8 mouse cellular contexts compared by ENCODE assay signal in the genomic region with DNA sequence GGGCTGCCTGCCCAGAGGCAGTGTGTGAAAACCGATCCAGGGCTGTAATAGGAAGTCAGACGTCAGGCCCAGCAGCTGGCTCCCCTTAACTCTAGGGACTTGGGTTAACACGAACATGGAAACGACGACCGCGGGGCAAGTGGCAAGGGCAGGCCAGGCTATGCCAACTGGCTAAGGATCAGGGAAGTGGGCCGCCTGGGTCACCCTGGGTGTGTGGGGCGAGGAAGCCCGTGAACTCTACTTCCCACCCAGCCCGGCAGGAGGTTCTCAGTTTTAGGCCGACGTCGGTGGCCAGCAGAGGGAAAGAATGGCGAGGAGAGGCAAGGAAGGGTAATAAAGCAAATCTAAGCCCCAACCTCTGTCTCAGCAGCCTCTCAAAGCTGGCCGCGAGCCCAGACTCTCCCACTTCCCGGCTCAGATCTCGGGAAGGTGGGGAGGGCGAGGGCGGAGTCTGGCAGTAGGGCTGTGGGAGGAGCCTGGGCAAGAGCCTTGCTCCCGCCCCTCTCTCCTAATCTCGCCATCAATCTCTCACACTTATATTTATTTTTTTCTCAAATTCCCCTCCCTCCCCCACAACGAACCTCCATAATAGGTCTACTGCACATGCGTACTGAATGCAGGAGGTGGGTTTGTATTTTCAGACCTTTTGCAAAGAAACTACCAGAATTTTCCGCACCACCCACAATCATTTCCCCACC. TPM values are rescaled to one million over a fixed set of nuclear protein-coding genes. Genes with fewer than 3 reads are reported as not detected.
DNase-seq lines count a peak whose midpoint lies in the region; ATAC-seq and TF ChIP-seq lines count a peak whose summit lies in the region.

No protein-coding gene starts in this region.

- peak; percentile 88 for DNase-seq in G1E (ENCODE audit: low spot score)
- DNase-seq in cerebellum, adult 9-10 months: peak; percentile 84
- DNase-seq in hindbrain, embryonic 10.5 days (ENCODE audit: low spot score): peak; percentile 87
- peak; percentile 97 for DNase-seq in layer of hippocampus, adult 9-11 months
- peak; percentile 100 for DNase-seq in lung, postnatal 0 days (ENCODE audit: low spot score)
- DNase-seq in ovary, postnatal 14 days (ENCODE audit: low spot score): peak; percentile 95
- peak; percentile 89 for DNase-seq in thymus, postnatal 14 days

- peaks cover 48% of the 10 kb centered on the region for H3K4me1 ChIP-seq in G1E (ENCODE audit: insufficient read depth, low read depth, low read length)
- peaks cover 81% of the 10 kb centered on the region for H3K4me1 ChIP-seq in hindbrain, embryonic 10.5 days (replicated peaks)
- H3K4me1 ChIP-seq in lung, postnatal 0 days (ENCODE audit: insufficient read depth, low read depth, low read length): peaks cover 24% of the 10 kb centered on the region

- no peak for TF ChIP-seq CTCF in G1E (IDR thresholded peaks at IDR 0.05; ENCODE audit: low read depth, low read length)
- TF ChIP-seq CTCF in lung, postnatal 0 days (IDR thresholded peaks at IDR 0.05): peak; percentile 18; the same call in 1 of the 2 replicates

- peak overlapping the region; percentile 100 for H3K27ac ChIP-seq in hindbrain, embryonic 10.5 days
- H3K27ac ChIP-seq in lung, postnatal 0 days (ENCODE audit: low read length): peak overlapping the region; percentile 100

- peak; percentile 80 for ATAC-seq in G1E (ENCODE audit: extremely low read depth, insufficient number of reproducible peaks, low FRiP score, poor library complexity, severe bottlenecking)
- ATAC-seq in frontal cortex, adult (ENCODE audit: low TSS enrichment): peak; percentile 68
- peak; percentile 81 for ATAC-seq in lung, postnatal 0 days

- no peaks in the 10 kb centered on the region for H3K27me3 ChIP-seq in G1E (ENCODE audit: insufficient read depth, low read length)
- H3K27me3 ChIP-seq in hindbrain, embryonic 10.5 days (ENCODE audit: insufficient read depth, poor library complexity, severe bottlenecking): no peaks in the 10 kb centered on the region
- H3K27me3 ChIP-seq in lung, postnatal 0 days (replicated peaks; ENCODE audit: insufficient read depth, low read length): no peaks in the 10 kb centered on the region

- peak overlapping the region; percentile 77 for H3K4me2 ChIP-seq in lung, postnatal 0 days (replicated peaks; ENCODE audit: low read depth, low read length)

- WGBS in hindbrain, embryonic 10.5 days: 1% methylated on average over 26 of the region's 26 CpGs
- under 1% methylated on average over 25 of the region's 26 CpGs for WGBS in lung, postnatal 0 days

- peak overlapping the region; percentile 26; the same call in 1 of the 2 replicates for H3K9ac ChIP-seq in lung, postnatal 0 days (replicated peaks; ENCODE audit: low read depth)

- no peaks in the 10 kb centered on the region for H3K9me3 ChIP-seq in G1E (replicated peaks)
- no peaks in the 10 kb centered on the region for H3K9me3 ChIP-seq in hindbrain, embryonic 10.5 days
- H3K9me3 ChIP-seq in lung, postnatal 0 days (ENCODE audit: low read length): no peaks in the 10 kb centered on the region

- H3K36me3 ChIP-seq in G1E (replicated peaks): peaks cover 49% of the 10 kb centered on the region
- H3K36me3 ChIP-seq in hindbrain, embryonic 10.5 days: peaks cover 32% of the 10 kb centered on the region
- H3K36me3 ChIP-seq in lung, postnatal 0 days (ENCODE audit: insufficient read depth, low read length): 0 out of 2 replicates have a peak, but pooled peaks cover 11% of the 10 kb centered on the region

- TF ChIP-seq EP300 in lung, postnatal 0 days (IDR thresholded peaks at IDR 0.05): no peak; the same call in 1 of the 2 replicates

- peak overlapping the region; percentile 70 for H3K4me3 ChIP-seq in G1E (ENCODE audit: low read depth, low read length)
- peak overlapping the region; percentile 89 for H3K4me3 ChIP-seq in hindbrain, embryonic 10.5 days
- peak overlapping the region; percentile 98 for H3K4me3 ChIP-seq in lung, postnatal 0 days (ENCODE audit: low read depth, low read length)

RNA-seq across cellular contexts. Expression of gene Chd3, which starts 2.9 kb away (rescaled TPM):
- total RNA-seq in G1E (2014; fragmentation: Nextera tagmentation) (120 TPM in 2 replicates), G1E (2017) (55.6 and 71.0 TPM in 2 replicates)
- 183 and 212 TPM in 2 replicates for polyA plus RNA-seq in G1E (2012)
- 45.1 and 46.9 TPM in 2 replicates for polyA plus RNA-seq in hindbrain, embryonic 10.5 days (2016; fragmentation: Nextera tagmentation; extraction: Ambion mirVana)
- polyA plus RNA-seq in lung, postnatal 0 days (2015; fragmentation: Nextera tagmentation; extraction: Ambion mirVana): 29.9 and 38.4 TPM in 2 replicates

RNA-seq across cellular contexts. Expression of gene Rnf227, which starts 26.0 kb away (rescaled TPM):
- not detected in 2 replicates for total RNA-seq in G1E (2014; fragmentation: Nextera tagmentation)
- 0.06 and 0.11 TPM in 2 replicates for total RNA-seq in G1E (2017)
- not detected in 2 replicates for polyA plus RNA-seq in G1E (2012)
- polyA plus RNA-seq in hindbrain, embryonic 10.5 days (2016; fragmentation: Nextera tagmentation; extraction: Ambion mirVana): 18.0 and 19.9 TPM in 2 replicates
- 5.7 and 6.6 TPM in 2 replicates for polyA plus RNA-seq in lung, postnatal 0 days (2015; fragmentation: Nextera tagmentation; extraction: Ambion mirVana)

RNA-seq across cellular contexts. Expression of gene Naa38, which starts 29.0 kb away (rescaled TPM):
- total RNA-seq in G1E (2014; fragmentation: Nextera tagmentation) (96.2 and 98.4 TPM in 2 replicates), G1E (2017) (171 and 204 TPM in 2 replicates)
- polyA plus RNA-seq in G1E (2012): 104 and 107 TPM in 2 replicates
- polyA plus RNA-seq in hindbrain, embryonic 10.5 days (2016; fragmentation: Nextera tagmentation; extraction: Ambion mirVana): 148 and 159 TPM in 2 replicates
- 126 and 142 TPM in 2 replicates for polyA plus RNA-seq in lung, postnatal 0 days (2015; fragmentation: Nextera tagmentation; extraction: Ambion mirVana)

RNA-seq across cellular contexts. Expression of gene Cyb5d1, which starts 29.1 kb away (rescaled TPM):
- total RNA-seq in G1E (2014; fragmentation: Nextera tagmentation): 24.0 and 26.0 TPM in 2 replicates
- total RNA-seq in G1E (2017): 36.0 and 41.5 TPM in 2 replicates
- polyA plus RNA-seq in G1E (2012): 3.5 and 9.1 TPM in 2 replicates
- polyA plus RNA-seq in hindbrain, embryonic 10.5 days (2016; fragmentation: Nextera tagmentation; extraction: Ambion mirVana): 47.2 and 51.7 TPM in 2 replicates
- polyA plus RNA-seq in lung, postnatal 0 days (2015; fragmentation: Nextera tagmentation; extraction: Ambion mirVana): 16.3 and 16.5 TPM in 2 replicates

RNA-seq across cellular contexts. Expression of gene Tmem88, which starts 31.7 kb away (rescaled TPM):
- total RNA-seq in G1E (2014; fragmentation: Nextera tagmentation) (2.6 TPM in 2 replicates), G1E (2017) (0.93 and 1.2 TPM in 2 replicates)
- 2.2 and 3.0 TPM in 2 replicates for polyA plus RNA-seq in G1E (2012)
- 22.1 and 22.2 TPM in 2 replicates for polyA plus RNA-seq in hindbrain, embryonic 10.5 days (2016; fragmentation: Nextera tagmentation; extraction: Ambion mirVana)
- 96.5 and 101 TPM in 2 replicates for polyA plus RNA-seq in lung, postnatal 0 days (2015; fragmentation: Nextera tagmentation; extraction: Ambion mirVana)

Comparison
In these comparisons a context has a peak if more than half of its experiments do, and no peak if none do; other contexts are left out.
1. Peak in every context shown above with its lines: DNase-seq, ATAC-seq, H3K4me3 ChIP-seq and H3K27ac ChIP-seq.